Mouse (Mus musculus) limb, embryonic 13.5 days (tissue): Measurements from ENCODE around the gene Olfr453. TPM values are rescaled to one million over a fixed set of nuclear protein-coding genes. Genes with fewer than 3 reads are reported as not detected.

Source experiments
- ATAC-seq: fragments of 200-750 bp; cut with Nextera tagmentation; 2 replicates; pipeline ENCODE4 v1.8.0; 2017; ENCODE audit warnings: low read depth, moderate number of reproducible peaks, moderate TSS enrichment; ENCODE audit not compliant: low FRiP score
- H3K27ac ChIP-seq: fragments of 300-500 bp; sonication (generic); 2 replicates; pipeline ENCODE4 v1.5.1; 2015; ENCODE audit warnings: inconsistent platforms, mild to moderate bottlenecking, moderate library complexity
- H3K27me3 ChIP-seq: fragments of 300-500 bp; sonication (generic); 2 replicates; pipeline ENCODE4 v1.6.1; 2015; ENCODE audit warnings: mild to moderate bottlenecking, inconsistent platforms
- H3K36me3 ChIP-seq: fragments of 300-500 bp; sonication (generic); 2 replicates; pipeline ENCODE4 v1.6.1; 2015; ENCODE audit warnings: inconsistent platforms, mild to moderate bottlenecking, moderate library complexity
- H3K4me1 ChIP-seq: fragments of 300-500 bp; sonication (generic); 2 replicates; pipeline ENCODE4 v1.6.1; 2015; ENCODE audit warnings: inconsistent platforms
- H3K4me2 ChIP-seq: fragments of 300-500 bp; sonication (generic); replicated peaks from 2 replicates; pipeline ENCODE4 v1.6.1; 2015; ENCODE audit warnings: inconsistent platforms, mild to moderate bottlenecking, moderate library complexity
- H3K4me3 ChIP-seq: fragments of 300-500 bp; sonication (generic); 2 replicates; pipeline ENCODE4 v1.5.1; 2015; ENCODE audit warnings: moderate library complexity, mild to moderate bottlenecking, inconsistent platforms
- H3K9ac ChIP-seq: fragments of 300-500 bp; sonication (generic); 2 replicates; pipeline ENCODE4 v1.6.1; 2015; ENCODE audit warnings: mild to moderate bottlenecking, inconsistent platforms
- H3K9me3 ChIP-seq: fragments of 300-500 bp; sonication (generic); 2 replicates; pipeline ENCODE4 v1.6.1; 2016; ENCODE audit warnings: inconsistent platforms
- WGBS: fragments of 180-500 bp; shearing (Covaris S2); methylation state at CpG from one replicate; pipeline ENCODE4 v1.1.7; 2015; 5-methylcytosine and 5-hydroxymethylcytosine counted together
- polyA plus RNA-seq: library from polyadenylated mRNA; unstranded; fragments of >200 nt; fragmentation: Nextera tagmentation; extraction: Ambion mirVana; gene quantifications from 2 replicates; pipeline ENCODE4 v1.2.1, GENCODE M21; 2015

Gene Olfr453
- not detected in 2 replicates for polyA plus RNA-seq

- Histone ChIP-seq H3K27ac (no peak within 1 kb of the TSS), H3K27me3 (no peaks in the 10 kb centered on the region), H3K36me3 (no peaks in the 10 kb centered on the region), H3K4me1 (no peaks in the 10 kb centered on the region), H3K9me3 (no peaks in the 10 kb centered on the region), H3K4me3 (no peak within 1 kb of the TSS), H3K9ac (no peak within 1 kb of the TSS), H3K4me2 (no peak within 1 kb of the TSS)
- ATAC-seq, result no peak
- WGBS, result 98% methylated on average over 1 of the region's 1 CpGs
Observed at GRCm38 (mm10) chr6:42739071-42739470, at the start of gene Olfr453. Gene Olfr453, plus strand, starts transcription at chr6:42739371.

DNA sequence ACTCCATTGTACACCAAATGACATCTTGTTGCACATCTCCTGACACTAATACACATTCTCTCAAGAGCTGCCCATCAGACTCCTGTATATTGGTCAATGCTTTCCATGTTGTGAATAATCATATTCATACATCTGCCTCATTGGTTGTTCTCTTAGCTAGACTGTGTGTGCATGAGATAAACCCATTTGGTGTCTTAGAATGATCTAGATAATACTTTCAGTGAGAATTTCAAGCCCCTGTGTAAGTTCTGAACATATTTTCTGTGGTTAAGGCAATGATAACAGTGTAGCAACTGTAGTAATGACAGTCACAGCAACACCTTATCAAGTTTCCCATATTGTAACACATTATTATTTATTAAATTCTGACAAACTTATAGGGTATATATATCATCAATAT, 49.4 kb upstream of the Olfr453 start:
- H3K9me3 ChIP-seq, result no peaks in the 10 kb centered on the region
- peaks cover 41% of the 10 kb centered on the region for H3K36me3 ChIP-seq
- no peaks in the 10 kb centered on the region for H3K27me3 ChIP-seq
- peaks cover 8% of the 10 kb centered on the region for H3K4me1 ChIP-seq
- no peak for ATAC-seq
- H3K9ac ChIP-seq, result no peak overlapping the region
- no peak overlapping the region for H3K4me3 ChIP-seq
- no peak overlapping the region for H3K4me2 ChIP-seq
- H3K27ac ChIP-seq, result no peak overlapping the region

DNA sequence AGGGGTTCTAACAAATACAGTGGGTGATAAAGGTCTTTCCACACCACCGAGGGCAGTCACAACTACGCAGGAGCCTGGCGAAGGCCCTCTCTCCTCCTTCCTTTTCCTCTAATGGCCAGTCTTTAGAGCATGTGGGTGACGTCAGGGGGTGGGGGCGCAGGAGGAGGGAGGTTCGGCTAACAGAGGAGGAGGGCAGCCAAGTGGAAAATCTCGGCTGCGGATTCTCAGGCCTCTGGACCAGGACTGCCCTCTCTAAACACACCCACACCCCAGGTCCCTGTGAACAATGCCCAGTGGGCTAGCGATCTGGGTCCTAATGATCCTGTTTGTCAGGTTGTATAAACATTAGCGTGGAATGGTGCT, 47.0 kb upstream of the Olfr453 start:
- Histone ChIP-seq H3K27me3 (no peaks in the 10 kb centered on the region), H3K36me3 (peaks cover 19% of the 10 kb centered on the region), H3K4me2 (peak overlapping the region; percentile 84), H3K9me3 (no peaks in the 10 kb centered on the region), H3K9ac (peak overlapping the region; percentile 87), H3K4me3 (peak overlapping the region; percentile 80), H3K27ac (peak overlapping the region; percentile 95), H3K4me1 (peaks cover 8% of the 10 kb centered on the region)
- 0% methylated on average over 9 of the region's 10 CpGs for WGBS
- peak; percentile 88 for ATAC-seq

DNA sequence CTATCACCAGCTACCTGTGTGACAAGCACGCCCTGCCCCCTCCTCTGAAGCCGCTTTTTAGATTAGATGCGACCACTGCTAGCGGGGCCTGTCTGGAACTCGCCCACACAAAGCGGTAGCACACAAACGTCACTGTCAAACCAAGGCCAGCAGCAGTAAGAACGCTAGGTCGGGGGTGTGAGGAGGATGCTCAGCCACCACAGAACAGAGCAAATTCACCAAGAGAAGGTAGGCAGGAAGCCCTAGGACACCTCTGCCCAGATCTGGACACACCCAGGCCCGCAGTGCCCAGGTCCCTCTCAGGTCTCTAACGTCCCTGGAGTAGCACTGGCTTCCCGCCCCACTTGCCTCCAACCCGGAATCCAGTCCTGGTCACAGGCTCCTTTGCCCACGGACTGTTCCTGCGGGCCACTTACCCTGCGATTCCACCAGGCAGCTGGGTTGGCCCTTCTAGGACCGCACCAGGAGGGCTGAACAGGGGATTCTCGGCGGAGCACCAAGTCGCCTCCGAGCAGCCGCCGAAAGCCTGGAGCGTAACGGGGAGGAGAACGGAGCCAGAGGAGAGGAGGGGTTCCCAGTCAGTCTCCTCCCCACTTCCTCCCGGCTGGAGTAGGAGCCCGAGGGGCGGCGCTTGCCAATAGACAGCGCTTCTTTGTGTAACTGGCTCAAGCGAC, 46.5 kb upstream of the Olfr453 start:
- peak; percentile 94 for ATAC-seq
- H3K36me3 ChIP-seq, result peaks cover 14% of the 10 kb centered on the region
- WGBS, result 0% methylated on average over 32 of the region's 32 CpGs
- peak overlapping the region; percentile 95 for H3K27ac ChIP-seq
- peak overlapping the region; percentile 87 for H3K9ac ChIP-seq
- peaks cover 8% of the 10 kb centered on the region for H3K4me1 ChIP-seq
- H3K9me3 ChIP-seq, result no peaks in the 10 kb centered on the region
- H3K27me3 ChIP-seq, result no peaks in the 10 kb centered on the region
- peak overlapping the region; percentile 80 for H3K4me3 ChIP-seq
- H3K4me2 ChIP-seq, result peak overlapping the region; percentile 84

DNA sequence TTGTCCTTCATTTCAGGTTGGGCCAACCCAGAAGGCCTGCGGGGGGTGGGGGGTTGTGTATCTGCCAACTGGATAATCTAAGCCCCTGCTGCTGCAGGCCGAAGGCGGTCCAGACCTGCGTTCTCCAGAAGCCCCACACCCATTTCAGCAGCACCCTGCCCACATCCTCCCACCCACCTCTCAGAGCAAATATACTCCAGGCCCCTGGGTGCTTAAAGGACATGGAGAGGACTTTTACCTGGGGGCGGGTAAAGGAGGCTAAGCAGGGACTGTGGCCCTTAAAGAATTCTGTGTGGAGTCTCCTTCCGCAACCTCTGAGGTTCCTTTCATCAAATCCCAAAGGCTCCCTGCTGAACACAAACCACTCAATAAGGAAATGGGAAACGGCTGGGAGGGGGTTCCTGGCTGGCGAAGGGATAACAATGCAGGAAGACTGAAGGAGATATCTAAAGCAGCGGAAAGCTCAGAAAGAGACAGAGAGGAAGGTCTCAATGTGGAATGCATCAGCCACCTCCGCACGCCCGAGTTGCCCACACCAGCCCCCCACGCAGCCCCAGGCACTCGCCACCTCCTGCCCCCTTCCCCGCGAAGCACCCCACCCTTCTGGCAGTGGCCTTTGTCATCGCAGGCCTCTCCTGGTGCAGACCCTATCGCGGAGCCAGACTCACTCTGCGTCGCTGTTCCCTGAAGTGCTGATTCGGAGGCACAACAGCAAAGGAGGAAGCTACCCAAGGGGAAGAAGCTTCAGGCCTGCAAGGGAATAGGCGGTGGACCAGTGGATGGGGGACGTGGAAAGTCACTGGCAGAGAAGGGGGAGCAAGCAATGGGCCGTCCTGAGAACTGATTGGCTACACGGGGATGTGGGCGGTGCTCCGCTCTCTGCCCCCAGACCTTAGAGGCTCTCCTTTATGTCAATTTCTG, 29.6 kb upstream of the Olfr453 start, which contains the start of gene Tcaf1:
Gene Tcaf1, minus strand, starts transcription at position 798 of the 921 bp plus-strand sequence.
- Histone ChIP-seq H3K4me2 (peak within 1 kb of the TSS; percentile 74), H3K4me1 (peaks cover 10% of the 10 kb centered on the region), H3K4me3 (peak within 1 kb of the TSS; percentile 79), H3K27me3 (no peaks in the 10 kb centered on the region), H3K9me3 (no peaks in the 10 kb centered on the region), H3K9ac (peak within 1 kb of the TSS; percentile 89), H3K27ac (peak within 1 kb of the TSS; percentile 86), H3K36me3 (0 out of 2 replicates have a peak, but pooled peaks cover 3% of the 10 kb centered on the region)
- under 1% methylated on average over 28 of the region's 28 CpGs for WGBS
- peak; percentile 100 for ATAC-seq

- Histone ChIP-seq H3K36me3 (no peaks in the 10 kb centered on the region), H3K9ac (no peak overlapping the region), H3K4me3 (no peak overlapping the region), H3K27ac (no peak overlapping the region), H3K4me2 (no peak overlapping the region), H3K9me3 (no peaks in the 10 kb centered on the region), H3K27me3 (no peaks in the 10 kb centered on the region), H3K4me1 (no peaks in the 10 kb centered on the region)
- no peak for ATAC-seq
- 78% methylated on average over 8 of the region's 8 CpGs for WGBS
Observed at GRCm38 (mm10) chr6:42714668-42715067, 24.5 kb upstream of the Olfr453 start.

- H3K9me3 ChIP-seq, result no peaks in the 10 kb centered on the region
Observed at GRCm38 (mm10) chr6:42717973-42718372, 21.2 kb upstream of the Olfr453 start.

DNA sequence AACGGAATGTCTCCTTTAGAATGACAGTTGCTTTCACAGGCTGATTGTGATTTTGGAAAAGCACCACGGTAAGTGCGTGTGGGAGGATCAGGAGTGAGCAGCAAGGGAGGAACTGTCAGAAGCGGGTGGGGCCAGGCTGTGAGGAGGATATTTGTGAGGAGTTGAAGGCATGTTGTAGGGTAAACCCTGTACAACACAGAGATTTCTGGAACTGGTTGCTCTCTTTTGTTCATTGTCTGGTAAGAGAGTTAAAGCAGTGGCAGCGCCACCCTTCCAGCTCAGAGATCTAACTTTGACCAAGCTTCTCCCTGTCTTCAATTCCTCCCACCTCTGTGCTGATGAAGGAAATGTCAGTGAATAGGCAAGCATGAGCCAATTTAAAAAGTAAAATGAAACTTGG, 3.1 kb downstream of the Olfr453 start:
- no peak for ATAC-seq
- Histone ChIP-seq H3K4me3 (no peak overlapping the region), H3K27me3 (no peaks in the 10 kb centered on the region), H3K9ac (no peak overlapping the region), H3K36me3 (no peaks in the 10 kb centered on the region), H3K4me1 (no peaks in the 10 kb centered on the region), H3K9me3 (no peaks in the 10 kb centered on the region), H3K27ac (no peak overlapping the region), H3K4me2 (no peak overlapping the region)
- WGBS, result 81% methylated on average over 5 of the region's 5 CpGs

More at GRCm38 (mm10) chr6:42717973-42718372, 21.2 kb upstream of the Olfr453 start:
- Histone ChIP-seq H3K9ac (no peak overlapping the region), H3K27me3 (no peaks in the 10 kb centered on the region), H3K4me3 (no peak overlapping the region), H3K4me2 (no peak overlapping the region), H3K36me3 (no peaks in the 10 kb centered on the region), H3K27ac (no peak overlapping the region), H3K4me1 (no peaks in the 10 kb centered on the region)
- no peak for ATAC-seq

GRCm38 (mm10) chr6:42747846-42748245, 8.7 kb downstream of the Olfr453 start:
- no peaks in the 10 kb centered on the region for H3K4me1 ChIP-seq
- H3K27me3 ChIP-seq, result no peaks in the 10 kb centered on the region
- no peak overlapping the region for H3K4me2 ChIP-seq
- H3K9ac ChIP-seq, result no peak overlapping the region
- ATAC-seq, result no peak
- no peak overlapping the region for H3K4me3 ChIP-seq
- H3K27ac ChIP-seq, result no peak overlapping the region
- no peaks in the 10 kb centered on the region for H3K36me3 ChIP-seq
- H3K9me3 ChIP-seq, result no peaks in the 10 kb centered on the region

GRCm38 (mm10) chr6:42756104-42756503, 16.9 kb downstream of the Olfr453 start, which contains the start of gene Olfr38:
Gene Olfr38, plus strand, starts transcription at chr6:42756404.
- Histone ChIP-seq H3K4me3 (no peak within 1 kb of the TSS), H3K9me3 (no peaks in the 10 kb centered on the region), H3K27ac (no peak within 1 kb of the TSS), H3K36me3 (no peaks in the 10 kb centered on the region), H3K4me2 (no peak within 1 kb of the TSS), H3K27me3 (no peaks in the 10 kb centered on the region), H3K4me1 (no peaks in the 10 kb centered on the region), H3K9ac (no peak within 1 kb of the TSS)
- 55% methylated on average over 1 of the region's 1 CpGs for WGBS
- no peak for ATAC-seq

- Histone ChIP-seq H3K9me3 (no peaks in the 10 kb centered on the region), H3K4me2 (no peak overlapping the region), H3K9ac (no peak overlapping the region), H3K27me3 (no peaks in the 10 kb centered on the region), H3K4me3 (no peak overlapping the region), H3K27ac (no peak overlapping the region), H3K36me3 (no peaks in the 10 kb centered on the region), H3K4me1 (no peaks in the 10 kb centered on the region)
- WGBS, result 91% methylated on average over 1 of the region's 1 CpGs
- no peak for ATAC-seq
Observed at GRCm38 (mm10) chr6:42777066-42777465, 37.9 kb downstream of the Olfr453 start.

DNA sequence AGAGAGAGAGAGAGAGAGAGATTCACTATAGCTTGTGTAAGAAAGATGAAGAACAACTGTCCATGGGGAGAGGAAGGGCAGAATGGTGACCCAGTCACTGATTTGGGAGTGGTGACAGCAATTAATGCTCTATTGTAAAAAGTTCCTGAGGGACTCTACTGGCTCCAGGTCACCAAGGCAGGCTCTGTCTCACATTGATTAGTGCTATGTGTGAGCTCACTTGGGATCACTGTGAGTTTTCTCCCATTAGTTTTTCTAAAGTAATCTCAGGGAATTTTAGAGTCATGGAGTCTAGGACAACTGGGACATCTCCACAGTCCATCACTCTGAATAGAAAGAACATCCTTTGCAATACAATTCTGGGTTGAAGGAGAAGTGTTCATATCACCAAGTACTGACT, 45.6 kb downstream of the Olfr453 start, which contains the start of gene Olfr452:
Gene Olfr452, plus strand, starts transcription at position 301 of the 400 bp plus-strand sequence.
- Histone ChIP-seq H3K4me1 (no peaks in the 10 kb centered on the region), H3K36me3 (no peaks in the 10 kb centered on the region), H3K9ac (no peak within 1 kb of the TSS), H3K9me3 (no peaks in the 10 kb centered on the region), H3K4me3 (no peak within 1 kb of the TSS), H3K27me3 (no peaks in the 10 kb centered on the region), H3K4me2 (no peak within 1 kb of the TSS), H3K27ac (no peak within 1 kb of the TSS)
- ATAC-seq, result no peak
